Mouse (Mus musculus) lung, postnatal 25 days (tissue): ENCODE measurements around the gene Adamts18.
"Not testable (repeated sequence)": the region's sequence is repeated elsewhere in the genome, so short reads cannot be mapped to it uniquely, and the experiment has no call there.

Experiments used
- DNase-seq: peaks from one replicate; pipeline ENCODE4 v3.0.0; 2022; ENCODE audit warnings: low spot score

Adamts18 gene

DNA sequence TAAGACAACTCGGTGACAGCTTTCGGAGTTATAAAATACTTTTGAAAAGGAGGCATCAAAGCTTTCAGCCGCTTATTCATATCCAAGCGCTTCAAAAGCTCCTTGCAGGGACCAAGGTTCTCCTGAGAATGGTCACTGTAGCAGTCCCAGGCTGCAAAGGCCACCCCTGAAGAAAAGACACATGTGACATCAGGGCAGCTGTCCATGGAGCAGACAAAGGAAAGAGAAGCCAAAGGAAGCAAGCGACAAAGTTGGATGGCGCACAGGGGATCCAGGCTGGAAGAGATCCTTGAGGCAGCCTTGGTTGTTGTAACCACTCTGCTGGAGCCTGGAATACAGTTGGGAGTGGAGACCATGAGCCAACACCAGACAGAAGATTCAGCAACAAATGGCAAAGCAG is 10.3 kb downstream of the Adamts18 start:
- no peak for DNase-seq

DNA sequence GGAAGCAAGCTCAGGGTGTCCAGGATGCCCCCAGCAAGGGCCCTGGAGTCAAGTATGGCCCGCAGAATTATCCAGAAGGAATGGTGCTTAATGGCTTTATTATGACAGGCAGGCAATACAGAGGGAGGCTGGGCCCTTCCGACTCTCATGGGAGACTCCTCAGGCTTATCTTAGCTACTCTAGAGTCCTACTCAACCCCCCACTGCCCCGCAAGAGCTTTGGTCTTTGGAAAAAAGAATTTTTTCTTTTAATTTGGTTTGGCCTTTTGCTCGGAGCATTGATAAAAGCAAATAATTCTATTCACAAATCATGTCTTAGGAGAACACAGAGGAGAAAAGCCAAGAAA is 11.0 kb downstream of the Adamts18 start:
- no peak for DNase-seq

DNA sequence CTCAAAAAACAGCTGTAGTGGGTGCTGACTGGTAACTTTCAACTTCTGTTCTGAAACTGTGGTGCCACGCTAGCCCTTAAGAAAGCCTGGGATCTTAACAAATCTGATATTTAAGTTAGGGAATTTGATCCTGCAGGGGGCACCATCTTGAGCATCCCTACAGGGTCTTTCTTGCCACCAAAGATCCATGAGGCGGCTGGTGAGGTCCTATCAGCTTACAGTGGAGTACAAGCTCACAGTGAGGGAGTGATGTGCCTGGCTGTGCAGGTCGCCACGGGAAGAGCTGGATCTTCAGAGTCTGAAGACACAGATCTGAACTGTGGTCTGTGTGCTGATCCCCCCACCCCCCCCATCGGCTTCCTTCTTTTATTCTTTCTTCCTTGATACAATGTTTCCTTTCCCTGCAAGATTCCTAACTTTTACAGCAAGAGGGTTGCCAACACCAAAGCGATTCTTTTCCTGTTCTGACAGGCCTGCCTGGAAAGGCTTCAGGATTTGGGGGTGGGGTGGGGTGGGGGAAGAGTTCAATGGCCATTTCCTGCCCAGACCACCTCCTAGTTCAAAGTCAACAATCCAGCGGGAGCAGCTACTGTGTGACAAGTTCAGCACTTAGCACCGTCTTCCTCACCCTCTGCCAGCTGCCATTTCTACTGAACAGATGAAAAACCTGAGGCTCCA is 11.5 kb downstream of the Adamts18 start:
- no peak for DNase-seq

DNA sequence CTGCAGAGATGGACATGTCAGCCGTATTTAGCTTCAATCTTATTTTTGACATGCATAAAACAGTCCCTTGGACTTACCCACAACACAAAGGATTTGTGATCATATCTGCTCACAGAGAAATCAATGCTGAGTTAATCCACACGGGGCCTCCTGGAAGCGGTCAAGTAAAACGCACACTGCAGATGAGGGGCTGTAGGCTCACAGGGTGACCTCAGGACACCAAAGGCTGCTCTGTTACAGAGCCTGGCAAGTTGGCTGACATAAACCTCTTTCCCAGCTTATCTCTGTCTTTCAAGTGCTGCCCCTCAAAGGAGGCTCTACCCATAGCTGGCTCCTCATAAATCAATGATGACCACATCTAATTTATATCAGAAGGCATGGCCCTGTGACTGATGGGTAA is 14.9 kb downstream of the Adamts18 start:
- no peak for DNase-seq

DNA sequence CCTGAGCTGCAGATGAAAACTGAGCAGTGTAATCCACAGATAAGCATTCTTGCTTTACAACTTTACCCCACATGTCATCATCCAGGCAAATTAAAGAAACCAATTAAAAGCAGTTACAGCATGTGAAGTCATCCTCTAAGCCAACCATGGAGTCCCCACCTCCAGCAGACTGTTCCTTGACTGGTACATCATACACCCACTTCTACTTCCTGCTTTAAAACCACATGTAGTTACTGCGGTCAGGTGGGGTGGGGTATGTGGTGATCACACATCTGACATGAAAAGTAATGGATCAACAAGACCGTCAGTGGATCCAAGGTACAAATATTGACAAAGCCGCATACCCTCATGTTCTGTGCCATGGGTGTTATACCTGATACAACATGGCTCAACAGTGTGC is 21.3 kb downstream of the Adamts18 start:
- DNase-seq, result no peak

DNA sequence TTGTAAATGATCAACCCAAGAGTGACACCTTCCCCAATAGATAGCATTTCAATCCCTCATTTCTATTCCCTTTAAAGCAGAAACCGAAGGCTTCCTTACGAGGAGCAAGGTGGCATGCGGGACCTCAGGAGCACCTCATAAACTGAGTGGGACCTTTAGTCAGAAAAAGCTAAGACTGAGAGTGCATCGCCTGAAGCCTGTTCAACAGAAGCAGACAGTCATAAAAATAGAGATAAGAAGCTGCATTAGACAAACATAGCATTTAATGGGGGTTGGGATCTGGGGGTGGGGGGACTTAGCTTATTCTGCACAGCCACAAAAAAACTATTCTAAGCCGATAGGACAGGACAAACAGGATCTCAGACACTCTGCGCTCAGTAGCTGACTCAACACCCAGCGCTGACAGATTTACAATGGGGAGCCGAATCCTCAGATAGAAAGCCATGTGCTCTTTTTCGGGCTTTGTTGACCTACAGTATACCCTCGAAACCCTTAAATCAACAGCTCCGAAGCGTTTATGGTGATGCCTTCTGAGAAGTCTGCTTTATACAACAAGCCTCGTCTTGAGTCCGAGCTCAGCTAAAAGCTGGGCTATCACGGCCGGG is 27.5 kb downstream of the Adamts18 start:
- no peak for DNase-seq

DNA sequence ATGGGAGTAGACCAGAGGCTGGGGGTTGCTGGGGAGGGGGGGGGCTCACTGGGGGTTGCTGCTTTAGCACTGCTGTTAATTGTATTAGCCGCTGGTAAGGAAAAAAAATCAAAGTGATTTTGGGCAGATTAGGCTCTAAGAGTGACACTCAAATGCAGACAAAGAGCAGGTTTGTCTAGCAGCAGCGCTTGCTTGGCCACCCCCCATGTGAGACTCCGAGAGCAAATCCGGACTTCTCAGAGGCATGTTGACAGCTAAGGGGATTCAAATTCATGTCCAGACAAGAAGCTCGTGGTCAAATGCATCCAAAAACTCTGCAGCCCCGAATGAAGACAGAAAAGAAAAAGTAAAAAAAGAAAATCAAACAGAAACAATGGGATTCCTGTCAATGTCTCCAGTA is 34.6 kb downstream of the Adamts18 start:
- no peak for DNase-seq

DNA sequence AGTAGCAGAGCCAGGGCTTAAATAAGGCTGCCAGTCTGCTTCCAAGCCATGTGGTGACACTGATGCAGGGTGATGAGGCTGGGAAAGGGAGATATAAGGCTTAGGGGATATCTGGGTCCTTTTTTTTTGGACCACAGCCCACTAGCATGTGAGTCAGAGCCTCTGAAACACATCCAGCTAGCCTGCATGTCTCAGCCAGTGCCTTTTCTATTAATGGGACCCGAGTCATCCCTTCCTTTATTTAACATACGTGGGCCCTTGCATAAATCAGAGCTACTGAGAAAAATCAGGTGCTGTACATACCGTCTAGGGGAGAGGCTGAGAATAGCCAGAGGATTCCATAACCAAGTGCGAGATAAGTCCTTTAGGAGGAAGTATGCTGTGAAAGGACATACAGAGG is 37.0 kb downstream of the Adamts18 start:
- DNase-seq, result no peak

DNA sequence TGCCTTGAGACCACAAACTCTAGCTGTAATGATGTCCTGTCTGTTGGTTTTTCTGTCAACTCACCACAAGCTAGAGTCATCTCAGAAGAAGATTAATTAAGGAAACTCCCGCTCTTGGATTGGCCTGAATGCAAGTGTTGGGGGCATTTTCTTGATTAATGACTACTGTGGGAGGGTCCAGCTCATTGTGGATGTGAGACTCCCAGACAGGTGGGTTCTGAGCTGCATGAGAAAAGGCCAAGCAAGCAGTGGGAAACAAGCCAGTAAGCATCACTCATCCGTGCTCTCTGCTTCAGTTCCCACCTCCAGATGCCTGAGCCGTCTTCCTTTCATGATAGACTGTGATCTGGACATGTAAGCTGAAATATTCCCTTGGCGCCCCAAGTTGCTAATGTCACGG is 38.6 kb downstream of the Adamts18 start:
- no peak for DNase-seq

DNA sequence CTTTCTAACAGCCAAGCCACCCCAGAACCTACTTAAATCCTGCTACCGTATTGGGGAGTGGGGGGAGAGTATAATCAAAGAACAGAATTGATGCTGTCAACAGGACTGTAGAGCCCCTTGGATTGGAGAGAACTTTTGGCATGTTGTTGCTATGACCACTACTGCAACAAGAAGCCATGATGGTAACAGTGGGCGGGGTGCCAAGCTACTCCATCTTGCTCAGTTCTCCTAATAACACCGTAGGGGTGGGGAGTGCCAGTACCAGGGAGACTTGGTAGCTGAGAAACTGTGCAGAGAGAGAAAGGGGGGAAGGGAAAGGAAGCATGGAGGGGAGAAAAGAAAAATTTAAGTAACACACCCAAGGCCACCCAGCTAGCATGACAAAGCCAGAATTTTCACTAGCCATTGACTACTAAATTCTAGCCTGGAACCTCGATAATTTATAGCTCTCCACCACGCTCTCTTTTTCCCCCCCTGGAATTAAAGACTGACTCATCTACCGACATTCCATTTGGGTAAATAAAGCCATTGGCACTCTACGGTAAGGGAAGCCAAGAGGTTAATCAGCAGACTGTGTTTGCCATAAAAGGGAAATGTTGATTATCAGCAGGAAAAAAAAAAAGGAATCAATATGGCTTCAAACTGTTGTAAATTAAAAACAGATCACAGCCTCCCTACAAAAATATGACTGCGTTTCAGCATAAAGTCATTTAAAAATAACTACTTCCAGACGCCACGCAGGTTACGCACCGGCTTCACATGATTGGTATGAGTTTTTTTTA is 44.5 kb downstream of the Adamts18 start:
- no peak for DNase-seq

DNA sequence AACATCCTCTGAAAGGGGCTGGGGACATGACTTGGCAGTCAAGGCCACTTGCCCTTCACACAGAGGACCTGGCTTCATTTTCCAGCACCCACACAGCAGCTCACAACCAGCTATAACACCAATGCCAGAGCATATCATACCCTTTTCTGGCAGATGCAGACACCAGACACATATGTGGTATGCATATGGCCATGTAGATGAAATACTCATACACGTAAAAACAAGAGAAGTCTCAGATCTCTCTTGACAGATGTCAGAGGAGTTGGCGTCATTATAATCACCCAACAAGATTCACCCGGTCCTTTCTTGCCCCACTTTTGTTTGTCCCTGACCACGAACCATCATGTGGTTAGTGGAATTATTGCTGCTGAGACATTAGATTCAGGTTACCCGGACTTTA is 47.0 kb downstream of the Adamts18 start:
- no peak for DNase-seq

DNA sequence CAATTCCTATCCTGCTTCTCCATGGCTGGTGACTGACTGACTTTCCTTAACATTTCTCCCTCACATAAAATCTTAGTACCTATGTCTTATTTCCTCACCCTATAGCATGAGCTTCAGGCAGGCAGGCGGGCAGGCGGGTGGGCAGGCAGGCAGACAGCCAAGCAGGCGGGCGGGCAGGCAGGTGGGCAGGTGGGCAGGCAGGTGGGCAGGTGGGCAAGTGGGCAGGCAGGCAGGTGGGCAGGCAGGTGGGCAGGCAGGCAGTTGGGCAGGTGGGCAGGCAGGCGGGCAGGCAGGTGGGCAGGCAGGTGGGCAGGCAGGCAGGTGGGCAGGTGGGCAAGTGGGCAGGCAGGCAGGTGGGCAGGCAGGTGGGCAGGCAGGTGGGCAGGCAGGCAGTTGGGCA is 48.0 kb downstream of the Adamts18 start:
- DNase-seq, result not testable (repeated sequence)

DNA sequence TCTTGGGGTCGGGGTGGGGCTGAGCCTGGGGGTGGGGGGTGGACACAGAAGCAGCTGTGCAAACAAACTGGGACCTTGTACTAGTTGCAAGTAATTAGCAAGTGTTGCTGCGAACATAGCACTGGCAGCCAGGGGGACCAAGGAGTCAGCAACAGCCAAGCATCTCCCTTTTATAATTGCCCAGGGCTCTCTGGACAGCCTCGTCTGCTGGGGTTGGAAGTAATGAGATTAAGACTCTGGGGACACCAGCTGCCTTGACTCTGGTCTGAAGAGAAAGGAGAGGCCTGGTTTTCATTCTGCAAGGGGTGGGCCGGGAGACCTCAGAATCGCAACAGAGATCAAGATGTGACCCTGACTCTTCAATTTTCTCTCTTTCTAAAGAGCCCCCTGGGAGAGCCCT is 49.0 kb downstream of the Adamts18 start:
- no peak for DNase-seq

DNA sequence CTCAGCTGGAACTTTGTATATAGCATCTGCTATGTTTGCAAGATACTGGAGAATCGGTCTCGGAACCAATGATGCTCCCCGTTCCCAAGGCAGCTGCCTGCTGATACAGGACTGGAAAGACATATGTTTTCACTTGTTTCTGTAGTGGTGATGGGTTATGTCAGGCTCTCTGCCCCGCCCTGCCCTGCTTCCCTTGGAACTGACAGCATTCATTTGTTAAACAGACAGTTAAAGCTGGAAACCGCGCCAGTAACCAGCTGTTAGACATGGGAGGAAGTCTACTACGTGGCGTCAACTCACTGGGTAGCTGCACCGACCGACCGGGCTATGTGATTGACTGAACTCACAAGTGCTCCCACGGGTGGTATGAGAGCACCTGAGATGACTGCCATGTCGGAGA is 56.7 kb downstream of the Adamts18 start:
- peak; percentile 36 for DNase-seq

DNA sequence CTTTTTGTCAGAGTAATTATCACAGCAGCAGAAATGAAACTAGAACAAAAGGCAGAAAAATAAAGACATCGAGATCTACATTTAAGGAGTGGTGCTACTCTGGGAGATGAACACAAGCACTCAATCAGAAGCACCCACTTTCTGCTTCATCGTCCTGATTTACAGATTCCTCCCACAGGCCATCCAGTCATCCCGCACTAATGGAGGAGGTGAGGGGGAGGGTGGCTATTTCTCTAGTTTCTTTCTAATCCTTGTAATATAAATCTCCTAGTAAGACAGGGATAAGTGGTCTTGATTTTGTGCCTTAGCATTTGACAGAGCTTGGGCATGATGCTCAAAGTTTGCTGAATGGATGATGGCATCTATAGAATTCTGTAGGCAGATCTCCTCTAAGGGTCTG is 57.5 kb downstream of the Adamts18 start:
- no peak for DNase-seq

DNA sequence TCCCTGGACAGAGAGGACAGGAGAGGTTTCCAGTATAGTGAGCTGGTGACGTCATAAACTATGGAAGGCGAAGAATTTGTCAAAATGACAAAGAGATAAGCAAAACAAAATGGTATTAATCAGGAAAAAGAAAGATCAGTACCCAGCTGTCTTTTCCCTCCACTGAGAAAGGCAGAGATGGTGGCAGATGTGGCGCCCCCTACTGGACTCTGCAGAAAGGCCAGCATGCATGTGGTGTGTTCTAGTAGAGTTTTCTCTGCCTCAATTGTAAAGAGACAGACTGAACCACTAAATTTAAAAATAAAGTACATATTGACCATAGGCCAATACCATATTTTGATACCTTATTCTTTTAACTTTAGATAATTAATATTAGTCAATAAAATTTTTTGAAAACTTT is 64.8 kb downstream of the Adamts18 start:
- no peak for DNase-seq

DNA sequence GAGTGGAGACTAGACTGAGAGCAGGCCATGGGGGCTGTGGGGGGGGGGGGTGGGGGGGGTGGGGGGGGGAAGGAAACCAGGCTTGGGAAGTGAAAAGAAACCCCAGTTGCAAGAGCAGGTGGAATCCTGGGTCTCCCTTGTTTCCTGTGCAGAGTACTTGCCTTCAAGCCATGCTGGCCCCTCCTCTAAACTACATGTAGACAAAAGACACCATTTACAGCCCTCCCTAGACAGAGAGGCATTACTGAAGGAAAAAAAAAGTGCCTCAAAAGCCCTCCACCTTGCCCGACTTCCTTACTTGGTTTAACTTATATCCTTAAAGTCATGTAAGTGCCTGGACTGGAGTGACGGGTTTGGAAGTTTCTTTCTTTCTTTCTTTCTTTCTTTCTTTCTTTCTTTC is 67.0 kb downstream of the Adamts18 start:
- no peak for DNase-seq

DNA sequence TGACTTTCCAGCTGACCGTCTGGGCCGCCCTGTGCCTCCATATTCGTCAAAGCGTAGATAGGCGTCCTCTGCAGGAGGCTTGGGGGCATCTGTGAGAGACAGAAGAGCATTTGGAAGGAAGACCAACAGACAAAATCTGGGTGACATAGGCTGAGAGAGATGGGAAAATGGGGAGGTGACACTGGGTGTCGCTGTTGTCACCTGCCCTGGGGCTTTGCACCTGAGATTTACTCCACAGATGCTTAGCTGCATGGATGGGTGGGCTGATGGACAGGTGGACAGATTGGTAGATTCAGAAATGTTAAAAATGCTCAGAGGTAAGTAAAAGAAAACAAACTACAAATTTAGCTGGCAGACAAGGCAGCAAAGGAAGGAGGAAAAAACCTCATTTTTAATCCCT is 73.2 kb downstream of the Adamts18 start:
- no peak for DNase-seq

DNA sequence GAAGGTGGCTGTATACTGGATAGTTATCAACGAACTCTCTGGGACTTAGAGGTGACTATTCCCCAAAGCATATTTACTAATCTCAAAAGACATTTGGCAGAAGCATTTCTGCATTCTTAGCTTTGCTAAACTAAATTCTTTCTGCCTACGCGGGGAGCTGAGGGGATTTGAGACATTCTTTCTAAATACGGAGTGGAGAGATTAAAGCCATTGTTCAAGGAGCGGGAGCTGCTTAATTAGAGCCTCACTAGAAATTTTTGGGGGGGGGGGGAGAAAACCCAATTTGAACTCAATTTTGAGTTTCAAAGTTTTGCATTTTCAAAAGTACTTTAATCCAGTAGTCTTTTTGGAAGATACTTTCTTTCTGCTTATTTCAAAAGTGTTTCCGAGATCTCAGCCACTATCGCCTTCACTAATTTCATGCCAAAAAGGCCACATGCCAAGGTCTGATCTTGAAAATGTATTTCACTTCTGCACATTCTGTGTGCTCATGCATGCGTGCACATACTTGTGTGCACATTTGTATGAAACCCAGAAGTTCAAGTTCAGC is 79.6 kb downstream of the Adamts18 start:
- DNase-seq, result no peak

DNA sequence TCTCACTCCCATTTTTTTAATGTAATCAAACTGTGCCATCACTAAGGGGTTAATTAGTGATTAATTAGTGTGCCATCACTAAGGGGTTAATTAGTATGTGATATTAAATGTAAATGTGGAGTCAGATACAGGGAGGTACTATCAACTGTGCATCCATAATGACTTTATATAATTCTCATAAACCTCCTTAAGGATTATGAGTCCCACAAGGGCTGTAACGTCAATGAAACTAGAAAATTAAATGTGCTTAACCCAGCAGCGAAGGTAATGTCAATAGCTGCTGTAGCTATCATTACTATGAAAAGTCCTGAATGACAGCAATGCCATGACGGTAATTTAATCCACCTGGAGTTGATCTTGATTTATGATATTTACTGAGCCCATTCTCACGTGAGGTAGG is 83.4 kb downstream of the Adamts18 start:
- DNase-seq, result no peak

DNA sequence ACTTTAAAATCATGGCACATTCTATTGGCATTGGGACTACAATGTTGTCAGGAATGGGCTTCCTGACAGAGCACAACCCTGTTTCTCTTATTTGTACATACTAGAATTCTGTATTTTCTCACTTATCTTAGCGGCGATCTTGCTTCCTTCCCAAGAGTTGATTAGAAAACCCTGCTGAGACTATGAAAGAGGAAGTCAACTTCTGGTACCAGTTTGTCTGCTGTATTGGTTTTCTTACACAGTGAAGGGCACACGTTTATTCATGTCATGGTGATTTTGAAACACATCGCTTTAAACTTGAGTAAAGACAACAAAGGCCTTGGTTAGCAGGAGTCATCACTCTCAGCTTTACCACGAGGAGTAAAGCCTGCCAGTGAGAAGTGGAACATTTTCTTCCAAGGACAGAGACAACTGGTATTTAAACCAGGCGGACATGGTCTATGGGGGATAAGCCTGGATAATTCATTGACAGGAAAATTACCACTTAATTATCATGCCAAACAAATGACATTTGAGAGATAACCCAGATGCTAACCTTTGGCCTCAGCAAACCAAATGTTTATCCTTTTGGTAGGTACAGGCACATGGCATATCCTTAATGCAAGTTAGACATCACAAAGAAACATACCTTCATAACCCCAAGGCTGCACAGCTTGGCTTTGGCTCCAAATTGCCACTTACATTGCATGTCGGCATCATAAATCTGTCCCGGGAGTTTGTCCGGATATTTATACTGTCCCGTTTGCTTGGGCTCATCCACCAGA is 84.8 kb downstream of the Adamts18 start:
- DNase-seq, result no peak

DNA sequence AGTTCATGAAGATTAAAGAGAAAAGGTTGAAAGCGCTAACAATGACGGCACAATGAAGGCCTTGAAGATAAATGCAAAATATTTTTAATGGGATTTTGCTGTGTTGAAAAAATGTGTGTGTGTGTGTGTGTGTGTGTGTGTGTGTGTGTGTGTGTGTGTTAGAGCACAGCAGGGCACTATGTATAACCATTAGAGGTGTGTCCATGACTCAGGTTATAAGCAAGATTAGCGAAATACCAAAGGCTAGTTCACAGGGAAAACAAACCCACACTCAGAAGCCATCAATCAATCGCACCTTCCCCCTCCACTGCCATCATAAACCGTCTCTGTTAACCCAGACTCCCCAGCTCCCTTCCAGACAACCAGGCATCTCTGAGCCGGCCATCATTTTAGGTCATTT is 86.4 kb downstream of the Adamts18 start:
- no peak for DNase-seq

DNA sequence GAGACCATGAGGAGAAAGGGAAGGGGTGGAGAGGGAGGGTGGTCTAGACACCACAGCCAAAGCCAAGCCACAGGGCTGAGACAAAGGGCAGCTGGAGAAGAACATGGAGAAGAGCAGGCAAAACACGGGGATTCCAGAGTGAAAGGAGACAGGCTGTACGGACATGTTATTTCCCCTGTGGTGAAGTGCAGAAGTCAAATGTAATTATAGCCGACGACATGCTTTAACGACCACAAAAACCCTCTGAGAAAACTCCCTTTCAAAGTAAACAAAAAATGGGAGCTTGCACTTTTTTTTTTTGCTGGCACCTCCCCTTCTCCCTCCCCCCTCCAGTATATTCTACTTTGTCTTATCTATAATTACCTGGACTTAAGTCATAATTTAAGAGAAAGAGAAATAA is 92.7 kb downstream of the Adamts18 start:
- no peak for DNase-seq
